Mouse (Mus musculus) left cerebral cortex, postnatal 4 days (tissue): ENCODE measurements around the gene Pak2. TPM values are rescaled to one million over a fixed set of nuclear protein-coding genes. Genes with fewer than 3 reads are reported as not detected.

Experiments
- DNase-seq: peaks from one replicate; pipeline ENCODE4 v3.0.0-alpha.2; 2022
- intact Hi-C: fragments of 180-260 bp; cut with DNase I; formaldehyde crosslinking; loops from one replicate; pipeline ENCODE4 v1.15.1; 2025
- microRNA-seq: library from miRNA; unstranded; fragments of <30 nt; microRNA quantifications from one replicate; pipeline ENCODE4 v1.2.0, GENCODE M21; 2022
- total RNA-seq, 2 experiments: library from RNA; stranded (reverse); gene quantifications; 2 replicates each; pipeline ENCODE4 v1.2.3; 2021

The Pak2 gene
- total RNA-seq, 2 experiments from 2014 or later: 47.0 to 53.4 TPM

DNA sequence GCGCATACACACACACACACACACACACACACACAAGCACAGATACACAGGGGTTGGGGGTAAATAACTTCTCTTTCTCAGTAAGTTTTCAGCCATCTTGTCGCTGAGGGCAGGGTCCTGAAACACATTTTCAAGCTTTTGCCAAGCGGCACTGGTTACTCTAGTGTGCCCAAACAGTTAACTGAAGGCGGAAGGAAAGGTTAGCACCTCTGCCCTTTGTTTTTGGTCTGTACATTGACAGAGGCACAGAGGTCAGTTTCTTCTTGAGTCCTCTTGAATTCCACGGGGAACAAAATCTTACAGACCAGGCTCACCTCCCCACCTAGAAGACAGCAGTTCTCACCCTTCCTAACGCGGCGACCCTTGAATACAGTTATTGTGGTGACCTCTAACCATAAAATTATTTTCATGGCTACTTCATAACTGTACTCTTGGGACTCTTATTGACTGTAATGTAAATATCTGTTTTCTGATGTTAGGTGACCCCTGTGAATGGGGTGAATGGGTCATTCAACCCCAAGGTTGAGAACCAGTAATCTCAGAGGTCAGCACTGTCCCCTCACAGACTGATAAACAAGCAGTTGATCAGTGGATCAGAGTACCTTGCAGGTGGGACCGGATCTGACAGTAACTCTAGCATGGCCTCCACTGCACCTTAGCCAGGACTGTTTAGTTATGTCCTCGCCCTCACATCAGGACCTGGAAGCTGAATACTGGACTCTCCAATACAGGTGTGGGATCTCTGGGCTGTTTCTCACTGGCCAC is 70.4 kb downstream of the Pak2 start:
- intact Hi-C loops: no loop called here

DNA sequence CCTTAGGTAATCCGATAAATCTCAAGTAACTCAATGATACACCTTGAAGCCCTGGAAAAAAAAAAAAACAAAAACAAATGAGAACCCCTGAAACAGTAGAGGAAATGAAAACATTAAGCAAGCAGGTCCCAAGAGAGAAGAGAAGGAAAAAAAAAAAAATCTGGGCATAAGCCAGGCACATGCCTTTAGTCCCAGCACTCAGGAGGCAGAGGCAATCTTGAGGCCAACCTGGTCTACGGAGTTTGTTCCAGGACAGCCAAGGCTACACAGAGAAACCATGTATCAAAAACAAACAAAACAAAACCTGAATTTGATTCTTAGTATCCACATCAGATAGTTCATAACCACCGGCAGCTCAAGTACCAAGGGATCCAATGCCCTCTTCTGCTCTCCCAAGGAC is 74.4 kb downstream of the Pak2 start:
- DNase-seq: no peak
- intact Hi-C loops: no loop called here

More for the DNA sequence above, 70.4 kb downstream of the Pak2 start:
- DNase-seq: no peak

DNA sequence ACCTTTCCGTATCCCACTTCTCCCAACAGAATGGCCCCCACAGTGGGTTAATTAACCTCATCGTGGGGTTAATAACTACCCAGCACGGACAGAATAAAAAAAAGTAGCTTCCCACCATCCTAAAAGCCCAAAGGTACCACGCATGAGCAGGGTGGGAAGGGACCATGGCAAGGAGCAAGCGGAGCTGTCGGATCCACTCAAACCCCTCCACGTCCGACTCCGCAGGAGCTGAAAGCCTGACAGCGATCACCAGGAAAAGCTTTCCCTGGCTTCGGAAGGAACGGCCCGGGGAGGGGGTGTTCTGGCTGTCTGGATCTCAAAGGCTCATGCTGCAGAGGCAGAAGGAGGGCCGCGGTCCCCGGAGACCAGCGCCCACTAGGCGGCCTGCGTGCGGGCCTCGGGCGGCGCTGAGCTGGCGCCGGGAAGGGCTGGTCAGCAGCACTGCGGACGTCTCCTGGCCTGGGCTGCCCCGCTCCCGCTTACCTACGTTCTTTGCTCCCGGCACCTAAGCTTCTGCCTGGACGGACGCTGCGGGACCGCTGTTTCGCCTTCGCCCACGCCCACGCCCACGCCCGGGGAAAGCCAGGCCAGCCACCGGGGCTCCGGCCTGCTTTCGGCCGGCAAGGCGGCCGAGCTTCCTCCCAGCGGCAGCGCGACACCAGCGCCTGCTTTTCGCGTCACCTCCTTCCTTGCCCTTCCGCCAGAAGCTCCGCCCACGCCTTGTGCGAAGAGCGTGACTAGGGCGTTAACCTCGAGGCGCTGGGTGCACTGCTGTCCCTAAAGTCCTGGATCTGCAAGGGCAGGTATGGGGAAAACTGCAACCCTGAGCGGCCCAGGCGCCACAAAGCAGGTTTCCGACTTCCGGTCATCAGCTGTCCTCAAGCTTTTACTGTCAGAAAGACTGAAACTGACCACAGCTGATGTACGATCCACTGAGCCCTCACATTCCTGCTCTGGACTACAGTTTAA is 76.3 kb downstream of the Pak2 start, which contains the start of gene Senp5:
Gene Senp5 (minus strand): TSS at position 779 of the 969 bp plus-strand sequence.
- peak; percentile 90 for DNase-seq
- intact Hi-C loops: no loop called here

DNA sequence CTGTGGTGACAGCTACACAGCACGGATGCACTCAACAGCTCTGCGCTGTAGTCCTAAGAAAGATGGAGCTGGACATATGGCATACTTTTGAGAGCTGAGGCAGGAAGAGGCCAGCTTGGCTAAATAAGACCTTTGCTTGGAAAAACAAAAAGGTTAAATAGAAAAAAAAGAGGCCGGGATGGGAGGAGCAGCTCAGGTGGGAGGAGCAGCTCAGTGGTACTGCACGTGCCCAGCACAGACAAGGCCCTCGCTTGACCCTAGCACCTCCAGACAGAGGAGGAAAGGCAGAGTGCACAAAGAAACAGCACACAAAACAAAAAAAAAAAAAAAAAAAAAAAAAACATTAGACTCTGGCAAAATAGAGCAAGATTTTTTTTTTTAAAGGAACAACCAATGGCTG is 82.8 kb downstream of the Pak2 start:
- DNase-seq: no peak
- intact Hi-C loops: no loop called here

DNA sequence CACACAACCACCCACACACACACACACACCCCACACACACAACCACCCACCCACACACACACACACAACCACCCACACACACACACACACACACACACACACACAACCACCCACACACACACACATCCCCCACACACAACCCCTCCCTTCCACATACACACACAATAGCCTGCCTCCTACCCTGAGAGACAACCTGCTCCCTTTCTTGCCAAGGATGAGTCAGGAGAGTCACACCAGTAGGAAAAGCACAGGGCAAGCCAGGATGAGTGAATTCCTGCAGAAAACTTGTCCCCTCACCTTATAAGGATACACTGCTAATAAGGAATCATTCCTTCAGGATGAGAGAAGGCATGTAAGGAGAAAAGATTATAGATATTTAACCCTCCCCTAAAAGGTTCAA is 85.2 kb downstream of the Pak2 start:
- intact Hi-C loops: no loop called here
- DNase-seq: no peak

DNA sequence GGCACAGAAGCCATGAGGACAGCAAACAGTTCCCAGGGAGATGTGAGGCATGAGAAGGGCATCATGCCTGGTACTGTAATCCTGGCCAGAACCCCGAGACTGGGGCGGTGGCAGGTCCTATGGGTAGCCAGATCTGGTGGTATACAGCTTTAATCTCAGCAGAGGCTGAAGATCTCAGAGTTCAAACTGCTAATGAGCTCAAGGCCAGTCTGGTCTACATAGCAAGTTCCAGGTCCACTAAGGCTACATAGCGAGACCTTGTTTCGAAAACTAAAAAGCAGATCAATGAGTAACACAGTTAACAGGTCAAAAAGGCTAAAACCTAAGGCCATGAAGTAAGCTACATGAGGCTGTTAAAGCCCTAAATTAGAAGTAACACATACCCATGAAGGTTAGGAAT is 85.9 kb downstream of the Pak2 start:
- intact Hi-C loops: no loop called here
- DNase-seq: no peak

DNA sequence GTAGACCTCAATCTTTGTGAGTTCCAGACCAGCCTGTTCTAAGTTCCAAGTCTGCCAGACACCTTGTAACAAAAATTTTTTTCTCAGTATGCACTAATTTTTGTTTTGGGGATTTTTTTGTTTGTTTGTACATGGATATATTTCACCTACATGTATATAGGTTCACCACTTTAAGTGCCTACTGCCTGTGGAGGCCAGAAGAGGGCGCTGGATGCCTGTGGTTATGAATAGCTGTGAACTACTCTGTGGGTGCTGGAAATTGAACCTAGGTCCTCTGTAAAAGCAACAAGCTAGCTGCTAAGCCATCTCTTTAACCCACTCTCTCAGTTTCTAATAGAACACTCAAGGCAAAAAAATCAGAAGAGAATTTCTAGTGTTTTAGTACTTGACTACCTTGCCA is 87.1 kb downstream of the Pak2 start:
- no peak for DNase-seq
- intact Hi-C loops: no loop called here

DNA sequence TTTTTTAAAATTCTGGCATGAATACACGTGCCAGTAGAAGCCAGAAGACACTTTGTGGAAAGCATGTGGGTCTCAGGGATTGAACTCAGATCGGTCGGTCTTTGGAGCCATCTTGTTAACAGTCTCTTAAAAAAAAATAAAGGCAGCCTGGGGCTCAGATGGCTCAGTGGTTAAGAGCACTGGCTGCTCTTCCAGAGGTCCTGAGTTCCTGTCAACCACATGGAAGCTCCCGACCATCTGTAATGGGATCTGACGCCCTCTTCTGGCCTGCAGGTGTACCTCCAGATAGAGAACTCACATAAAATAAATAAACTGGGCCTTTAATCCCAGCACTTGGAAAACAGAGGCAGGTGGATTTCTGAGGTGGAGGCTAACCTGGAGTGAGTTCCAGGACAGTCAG is 98.2 kb downstream of the Pak2 start:
- DNase-seq: no peak
- intact Hi-C loops: no loop called here

DNA sequence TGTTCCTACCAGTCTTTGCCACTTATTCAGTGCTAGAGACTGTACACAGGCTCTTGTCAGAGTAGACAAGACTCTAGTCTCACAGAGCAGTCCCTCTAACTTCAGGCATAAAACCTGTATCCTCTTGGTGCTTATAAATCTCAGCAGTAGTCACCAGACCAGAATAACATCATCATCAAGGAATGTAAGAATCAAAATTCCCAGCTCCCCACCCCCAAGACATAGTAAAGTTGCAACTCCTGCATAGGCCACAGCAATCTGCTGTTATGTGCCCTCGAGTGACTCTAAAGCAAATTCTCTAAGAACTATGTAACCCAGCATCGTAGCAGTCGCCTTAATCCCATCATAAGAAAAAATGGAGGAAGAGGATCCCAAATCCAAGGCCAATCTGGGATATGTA is 99.6 kb downstream of the Pak2 start:
- DNase-seq: no peak
- intact Hi-C loops: no loop called here

DNA sequence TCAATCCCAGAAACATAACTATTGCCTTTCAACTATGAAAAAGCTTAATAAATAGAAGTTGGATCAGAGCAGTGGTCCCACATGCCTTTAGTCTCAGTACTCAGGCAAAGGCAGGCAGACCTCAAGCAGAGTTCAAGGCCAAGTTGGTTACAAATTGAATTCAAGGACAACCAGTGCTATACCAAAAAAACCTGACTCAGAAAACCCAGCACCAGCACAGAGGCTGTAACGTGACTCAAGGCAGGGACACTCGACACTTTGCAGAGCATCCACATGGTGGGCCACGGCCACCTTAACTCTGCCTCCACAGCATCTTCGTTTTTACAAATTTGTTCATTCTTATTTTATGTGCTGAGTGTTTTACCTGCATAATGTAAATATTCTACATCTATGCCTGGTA is 103.9 kb downstream of the Pak2 start:
- no peak for DNase-seq
- intact Hi-C loops: no loop called here

Small RNA genes lying within 50 kb of the gene (microRNA-seq; reads per million reads assigned to microRNA genes)
- gene Gm26269: not detected

Other genes with a start within 250 kb of the Pak2 start
- gene Meltf, start 200.5 kb downstream of the Pak2 start, total RNA-seq: under 1 TPM; 0.30 to 0.56 TPM
- gene Pigz, start 145.5 kb downstream of the Pak2 start, total RNA-seq: 10 to 100 TPM in 1 of 2 experiments, 1 to 10 TPM in 1; 8.9 to 10.4 TPM
- gene 0610012G03Rik, start 130.8 kb downstream of the Pak2 start, total RNA-seq: 10 to 100 TPM; 51.0 to 51.6 TPM
- 10 to 100 TPM; 51.6 to 54.4 TPM for gene Ncbp2, start 130.8 kb downstream of the Pak2 start, total RNA-seq
- gene Senp5, start 76.1 kb downstream of the Pak2 start, total RNA-seq: 10 to 100 TPM; 41.8 to 43.2 TPM
- gene Pigx, start 20.4 kb upstream of the Pak2 start, total RNA-seq: 10 to 100 TPM; 44.1 TPM
- gene Cep19, start 20.5 kb upstream of the Pak2 start, total RNA-seq: 10 to 100 TPM; 38.4 to 40.7 TPM
- 1 to 10 TPM; 5.7 to 5.9 TPM for gene Nrros, start 86.3 kb upstream of the Pak2 start, total RNA-seq
- not detected for gene Bex6, start 100.5 kb upstream of the Pak2 start, total RNA-seq
- gene Fbxo45, start 167.8 kb upstream of the Pak2 start, total RNA-seq: 10 to 100 TPM; 45.5 to 46.7 TPM
- gene Wdr53, start 167.9 kb upstream of the Pak2 start, total RNA-seq: 10 to 100 TPM; 10.2 to 10.3 TPM
- not detected for gene Smco1, start 192.1 kb upstream of the Pak2 start, total RNA-seq
- 10 to 100 TPM; 34.4 to 34.6 TPM for gene Rnf168, start 198.1 kb upstream of the Pak2 start, total RNA-seq